Mouse (Mus musculus): ENCODE data around the gene Dnajc11. TPM values are rescaled to one million over a fixed set of nuclear protein-coding genes. Genes with fewer than 3 reads are reported as not detected.

Dnajc11 gene
- total RNA-seq, 2 experiments from 2014 or later, result 52.8 to 70.8 TPM

DNA sequence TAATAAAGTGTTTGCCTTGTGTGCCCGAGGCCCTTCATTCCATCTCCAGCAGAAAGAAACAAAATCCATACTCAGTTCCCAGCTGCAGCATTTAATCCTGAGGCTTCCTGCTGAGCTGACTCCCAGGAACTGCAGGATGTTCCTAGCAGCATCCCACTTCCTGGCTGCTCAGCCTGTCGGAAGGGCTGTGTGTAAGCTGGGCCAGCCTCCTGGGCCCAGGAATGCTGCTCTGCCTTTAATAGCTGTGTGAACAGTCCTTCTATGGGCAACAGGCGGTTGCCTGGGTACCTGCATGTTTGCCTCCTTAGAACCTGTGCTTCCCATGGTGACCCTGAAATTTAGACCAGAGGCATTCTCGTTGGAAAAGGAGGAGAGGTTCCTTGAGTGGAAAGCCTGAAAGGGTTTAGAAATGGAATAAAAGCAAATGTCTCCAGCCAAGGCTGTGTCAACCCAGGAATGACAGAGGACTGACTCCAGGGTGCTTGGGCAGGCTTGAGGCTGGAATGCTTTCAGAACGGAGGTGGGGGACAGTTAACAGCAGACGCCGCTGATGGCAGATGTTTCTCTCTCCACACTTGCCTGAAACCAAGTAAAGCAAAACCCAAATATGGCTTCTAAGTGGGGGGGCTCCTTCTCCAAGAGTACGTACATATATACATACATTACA, 74.1 kb downstream of the Dnajc11 start:
- peak; percentile 49 for DNase-seq
- intact Hi-C loops (cut with DNase I), result loop anchor here (1.0 kb wide), 1 partner anchor 11 kb away; the partner anchor contains the start of gene Phf13
- peak overlapping the region; percentile 90 for H3K4me3 ChIP-seq
- TF ChIP-seq CTCF (IDR thresholded peaks at IDR 0.05), result no peak
- peak overlapping the region; percentile 98 for H3K27ac ChIP-seq

DNA sequence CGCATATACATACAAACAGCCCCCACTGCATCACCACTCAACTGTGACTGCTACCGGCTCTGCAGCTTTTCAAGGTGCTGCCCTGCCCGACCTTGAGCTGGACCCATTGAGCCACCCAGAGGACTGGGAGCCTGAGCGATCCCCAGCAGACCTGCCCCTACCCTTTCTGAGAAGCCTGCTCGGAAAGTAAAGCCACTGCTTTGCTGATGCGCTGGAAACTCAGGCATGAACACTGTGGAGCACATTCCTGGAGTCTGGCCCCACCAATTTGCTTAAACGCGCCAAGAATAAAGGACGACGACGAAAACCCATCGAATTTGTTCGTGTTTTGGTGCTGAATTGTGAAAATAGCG, 74.6 kb downstream of the Dnajc11 start:
- TF ChIP-seq CTCF (IDR thresholded peaks at IDR 0.05), result no peak
- intact Hi-C loops (cut with DNase I), result loop anchor here (1.0 kb wide), 1 partner anchor 12 kb away; the partner anchor contains the start of gene Phf13
- DNase-seq, result peak; percentile 47
- peak overlapping the region; percentile 98 for H3K27ac ChIP-seq
- H3K4me3 ChIP-seq, result peak overlapping the region; percentile 90

DNA sequence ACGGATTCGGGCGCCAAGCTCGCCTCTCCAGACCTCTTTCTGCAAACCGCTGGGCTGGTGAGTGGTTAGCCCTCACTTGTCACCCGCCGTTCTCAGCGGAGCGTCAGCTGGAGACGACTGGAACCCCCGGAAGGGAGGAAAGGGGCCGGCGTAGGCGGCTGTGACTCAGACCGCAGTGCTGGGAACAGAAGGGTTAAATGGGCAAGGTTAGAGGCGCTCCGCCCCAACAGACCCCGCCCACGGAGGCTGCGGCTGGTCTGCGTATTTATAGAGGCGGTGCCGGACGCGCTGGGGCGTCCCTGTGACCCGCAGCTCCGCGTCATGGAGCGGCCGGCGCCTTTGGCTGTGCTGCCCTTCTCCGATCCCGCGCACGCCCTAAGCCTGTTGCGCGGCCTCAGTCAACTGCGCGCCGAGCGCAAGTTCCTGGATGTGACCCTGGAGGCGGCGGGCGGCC, 75.2 kb downstream of the Dnajc11 start, which contains the start of gene Klhl21:
Gene Klhl21, plus strand, starts transcription at position 182 of the 454 bp plus-strand sequence.
- peak within 1 kb of the TSS; percentile 90 for H3K4me3 ChIP-seq
- intact Hi-C loops (cut with DNase I), result loop anchor here (1.0 kb wide), 1 partner anchor 12 kb away; the partner anchor contains the start of gene Phf13
- TF ChIP-seq CTCF (IDR thresholded peaks at IDR 0.05), result no peak
- peak within 1 kb of the TSS; percentile 98 for H3K27ac ChIP-seq
- DNase-seq, result peak; percentile 98

DNA sequence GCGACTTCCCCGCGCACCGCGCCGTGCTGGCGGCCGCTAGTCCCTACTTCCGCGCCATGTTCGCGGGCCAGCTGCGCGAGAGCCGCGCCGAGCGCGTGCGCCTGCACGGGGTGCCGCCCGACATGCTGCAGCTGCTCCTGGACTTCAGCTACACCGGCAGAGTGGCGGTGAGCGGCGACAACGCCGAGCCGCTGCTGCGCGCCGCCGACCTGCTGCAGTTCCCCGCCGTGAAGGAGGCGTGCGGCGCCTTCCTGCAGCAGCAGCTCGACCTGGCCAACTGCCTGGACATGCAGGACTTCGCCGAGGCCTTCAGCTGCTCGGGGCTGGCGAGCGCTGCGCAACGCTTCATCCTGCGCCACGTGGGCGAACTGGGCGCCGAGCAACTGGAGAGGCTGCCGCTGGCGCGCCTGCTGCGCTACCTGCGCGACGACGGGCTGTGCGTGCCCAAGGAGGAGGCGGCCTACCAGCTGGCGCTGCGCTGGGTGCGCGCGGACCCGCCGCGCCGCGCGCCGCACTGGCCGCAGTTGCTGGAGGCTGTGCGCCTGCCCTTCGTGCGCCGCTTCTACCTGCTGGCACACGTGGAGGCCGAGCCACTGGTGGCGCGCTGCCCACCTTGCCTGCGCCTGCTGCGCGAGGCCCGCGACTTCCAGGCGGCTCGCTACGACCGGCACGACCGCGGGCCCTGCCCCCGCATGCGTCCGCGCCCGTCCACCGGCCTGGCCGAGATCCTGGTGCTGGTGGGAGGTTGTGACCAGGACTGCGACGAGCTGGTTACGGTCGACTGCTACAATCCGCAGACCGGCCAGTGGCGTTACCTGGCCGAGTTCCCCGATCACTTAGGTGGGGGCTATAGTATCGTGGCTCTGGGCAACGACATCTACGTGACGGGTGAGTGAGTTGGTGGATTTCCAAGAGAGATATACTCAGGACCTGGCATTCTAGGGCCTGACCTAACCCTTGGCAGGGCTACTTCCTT, 75.9 kb downstream of the Dnajc11 start:
- intact Hi-C loops (cut with DNase I), result loop anchor here (1.0 kb wide), 1 partner anchor 26 kb away; no protein-coding TSS in a partner anchor
- no peak for TF ChIP-seq CTCF (IDR thresholded peaks at IDR 0.05)
- peak overlapping the region; percentile 98 for H3K27ac ChIP-seq
- H3K4me3 ChIP-seq, result peak overlapping the region; percentile 90
- peak; percentile 91 for DNase-seq

DNA sequence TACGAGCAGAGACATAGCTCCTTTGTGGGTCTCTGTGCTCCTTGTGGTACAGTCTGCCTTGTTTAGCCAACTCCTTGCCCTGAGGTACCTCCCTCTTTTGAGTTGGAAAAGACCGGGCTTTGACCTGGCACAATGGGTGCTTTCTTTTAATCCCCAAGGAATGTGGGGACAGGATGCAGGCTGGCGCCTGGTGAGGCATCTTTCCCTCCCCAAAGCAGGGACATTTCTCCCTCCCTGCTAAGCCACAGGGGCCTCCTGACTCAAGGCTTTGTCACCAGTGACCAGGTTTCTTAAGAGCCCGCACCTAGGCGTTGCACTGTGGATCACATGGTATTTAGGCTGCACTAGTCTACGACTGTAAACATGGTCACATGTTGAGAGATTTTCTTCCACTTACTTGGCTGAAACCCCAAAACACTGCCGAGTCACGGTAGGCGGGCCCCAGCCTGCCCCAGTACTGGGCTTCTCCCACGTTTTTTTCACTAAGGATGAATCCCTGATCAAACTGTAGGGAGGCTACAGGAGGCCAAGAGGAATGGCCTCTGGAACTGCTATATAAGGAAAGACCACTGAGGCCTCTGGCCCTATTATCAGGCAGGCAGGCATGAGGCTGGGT, 76.7 kb downstream of the Dnajc11 start:
- H3K27ac ChIP-seq, result peak overlapping the region; percentile 98
- peak; percentile 70 for DNase-seq
- TF ChIP-seq CTCF (IDR thresholded peaks at IDR 0.05), result no peak
- intact Hi-C loops (cut with DNase I), result loop anchor here (1.0 kb wide), 1 partner anchor 27 kb away; no protein-coding TSS in a partner anchor
- peak overlapping the region; percentile 90 for H3K4me3 ChIP-seq

DNA sequence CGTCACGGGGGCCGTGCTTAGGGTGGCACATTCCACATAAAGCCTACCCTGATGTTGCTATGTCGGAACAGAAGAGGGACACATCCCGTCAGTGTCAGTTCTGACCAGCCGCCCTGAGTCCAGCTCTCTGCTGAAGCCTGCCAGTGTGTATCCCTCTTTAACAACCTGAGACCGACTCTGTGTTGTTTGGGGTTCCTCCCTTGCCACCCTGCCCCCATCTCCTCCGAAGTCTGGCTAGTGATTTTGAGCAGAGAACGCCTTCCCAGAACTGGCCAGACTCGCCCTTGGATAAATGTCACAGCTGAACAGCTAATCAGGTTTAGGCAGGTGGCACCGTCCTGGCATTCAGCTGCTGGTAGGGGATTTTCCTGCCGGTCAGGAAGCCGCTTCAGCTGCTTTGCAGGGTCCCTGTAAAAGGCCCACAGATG, 77.2 kb downstream of the Dnajc11 start:
- H3K27ac ChIP-seq, result peak overlapping the region; percentile 98
- H3K4me3 ChIP-seq, result peak overlapping the region; percentile 90
- TF ChIP-seq CTCF (IDR thresholded peaks at IDR 0.05), result no peak
- peak; percentile 68 for DNase-seq
- intact Hi-C loops (cut with DNase I), result loop anchor here (1.0 kb wide), 1 partner anchor 27 kb away; no protein-coding TSS in a partner anchor

DNA sequence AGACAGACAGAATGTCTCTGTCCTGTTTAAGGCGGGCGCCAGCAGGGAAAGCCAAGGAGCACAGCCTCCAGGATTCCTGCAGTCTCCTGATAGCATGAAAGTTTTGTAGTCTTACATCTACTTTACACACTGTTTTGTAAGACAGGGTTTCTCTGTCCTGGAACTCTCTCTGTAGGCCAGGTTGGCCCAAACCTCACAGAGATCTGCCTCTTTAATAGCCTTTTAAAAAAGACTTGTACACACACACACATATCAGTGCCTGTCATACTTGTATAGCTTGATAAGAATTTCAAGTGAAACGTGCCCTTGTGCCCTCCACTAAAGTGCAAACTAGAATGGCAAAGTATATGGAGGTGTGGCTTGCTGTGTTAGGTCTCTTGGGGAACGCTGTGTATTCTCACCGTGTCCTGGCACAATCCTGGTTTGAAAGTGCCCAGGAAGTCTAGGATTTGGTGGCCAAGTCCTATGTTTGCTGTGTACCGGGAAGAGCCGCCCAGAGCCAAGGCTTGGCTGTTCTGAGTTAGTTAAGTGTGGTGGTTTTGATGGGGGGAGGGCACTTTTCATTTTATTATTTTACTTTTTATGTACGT, 77.8 kb downstream of the Dnajc11 start:
- intact Hi-C loops (cut with DNase I), result no loop called here
- TF ChIP-seq CTCF (IDR thresholded peaks at IDR 0.05), result no peak
- no peak for DNase-seq
- H3K4me3 ChIP-seq, result peak overlapping the region; percentile 90
- peak overlapping the region; percentile 98 for H3K27ac ChIP-seq

DNA sequence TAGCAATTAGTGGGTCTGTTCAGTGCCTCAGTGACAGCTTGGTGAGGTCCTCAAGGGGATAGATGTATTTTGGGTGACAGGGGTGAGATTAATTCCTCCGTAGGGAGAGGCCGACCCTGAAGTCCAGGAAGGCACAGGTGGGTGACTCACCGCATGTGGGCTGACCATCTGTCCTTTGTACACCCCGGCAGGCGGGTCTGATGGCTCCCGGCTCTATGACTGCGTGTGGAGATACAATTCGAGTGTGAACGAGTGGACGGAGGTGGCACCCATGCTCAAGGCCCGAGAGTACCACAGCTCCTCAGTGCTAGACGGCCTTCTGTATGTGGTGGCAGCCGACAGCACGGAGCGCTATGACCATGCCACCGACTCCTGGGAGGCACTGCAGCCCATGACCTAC, 78.6 kb downstream of the Dnajc11 start:
- intact Hi-C loops (cut with DNase I), result no loop called here
- Histone ChIP-seq H3K4me3 (peak overlapping the region; percentile 90), H3K27ac (peak overlapping the region; percentile 98)
- no peak for DNase-seq
- no peak for TF ChIP-seq CTCF (IDR thresholded peaks at IDR 0.05)

DNA sequence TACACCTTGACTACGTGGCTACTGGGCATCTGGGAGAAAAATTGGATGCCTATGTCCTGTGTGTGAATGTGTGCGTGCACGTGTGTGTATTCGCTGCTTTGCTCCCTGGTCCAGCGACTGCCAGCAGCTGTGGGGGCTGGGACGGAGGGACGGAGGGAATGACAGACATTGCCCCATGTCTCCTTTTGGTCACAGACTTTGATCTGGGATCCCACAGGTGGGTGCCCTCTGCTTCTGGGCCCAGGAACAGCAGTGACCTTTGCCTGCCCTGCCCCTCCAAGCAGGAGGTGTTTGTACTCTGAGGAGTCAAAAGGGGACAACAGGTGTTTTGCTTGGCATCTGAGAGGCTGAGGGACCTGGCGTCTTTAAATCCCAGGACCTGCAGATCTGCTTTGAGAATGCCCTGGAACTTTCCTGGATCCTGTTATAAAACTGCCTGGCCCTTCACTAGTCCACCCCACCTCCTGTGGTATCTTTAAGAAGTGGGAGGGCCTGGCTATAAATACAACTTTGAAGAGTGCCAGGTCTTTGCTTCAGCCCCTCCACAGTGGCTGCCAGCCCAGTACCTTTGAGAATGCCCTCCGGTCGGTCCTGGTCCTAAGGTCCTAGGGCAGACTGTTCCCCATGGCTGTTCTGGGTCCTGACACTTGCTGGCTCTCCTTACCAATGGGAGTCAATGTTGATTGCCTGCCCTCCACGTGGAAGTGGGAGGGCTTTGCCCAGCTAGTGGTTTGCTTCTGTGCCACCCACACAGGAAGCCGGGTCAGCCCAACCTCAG, 79.7 kb downstream of the Dnajc11 start:
- H3K4me3 ChIP-seq, result peak overlapping the region; percentile 90
- H3K27ac ChIP-seq, result peak overlapping the region; percentile 98
- peak; percentile 75 for DNase-seq
- no peak for TF ChIP-seq CTCF (IDR thresholded peaks at IDR 0.05)
- intact Hi-C loops (cut with DNase I), result no loop called here

DNA sequence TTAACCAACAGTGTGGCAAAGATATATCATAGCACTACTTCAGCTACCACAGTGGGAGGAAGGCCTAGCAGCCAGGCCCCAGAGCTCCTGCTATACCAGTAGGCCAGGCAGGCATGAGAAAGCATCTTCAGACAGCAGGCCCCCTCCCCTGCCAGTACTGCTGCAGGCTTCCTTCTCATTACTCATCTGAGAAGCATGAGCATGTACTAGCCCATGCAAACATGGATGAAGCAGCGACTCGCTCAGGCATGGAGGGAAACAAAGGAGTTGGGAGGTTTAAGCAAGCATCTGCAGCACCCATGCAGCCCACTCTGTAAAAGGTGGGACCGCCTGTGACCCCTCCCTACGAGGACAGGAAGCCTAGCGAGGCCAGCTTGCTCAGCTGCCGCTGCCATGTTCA, 85.6 kb downstream of the Dnajc11 start:
- intact Hi-C loops (cut with DNase I), result no loop called here
- DNase-seq, result no peak
- no peak for TF ChIP-seq CTCF (IDR thresholded peaks at IDR 0.05)
- Histone ChIP-seq H3K4me3 (no peak overlapping the region), H3K27ac (no peak overlapping the region)

DNA sequence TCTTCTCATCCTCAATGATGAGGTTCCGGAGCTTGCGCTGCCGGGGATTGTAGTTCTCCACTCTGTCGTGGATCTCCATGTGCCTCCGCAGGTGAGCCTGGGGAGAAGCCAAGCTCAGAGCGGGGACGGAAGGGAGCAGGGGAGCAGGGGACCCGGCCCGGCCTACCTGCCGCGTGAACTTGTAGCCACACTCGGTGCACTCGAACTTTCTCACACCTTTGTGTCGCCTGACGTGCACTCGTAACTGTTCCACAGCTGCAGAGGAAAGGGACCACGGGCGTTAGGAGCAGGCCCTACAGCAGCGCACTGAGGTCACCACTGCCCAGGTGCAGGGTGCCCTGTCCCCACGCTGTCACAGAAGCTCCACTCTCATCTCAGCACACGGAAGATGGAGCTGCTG, 86.5 kb downstream of the Dnajc11 start:
- Histone ChIP-seq H3K4me3 (no peak overlapping the region), H3K27ac (no peak overlapping the region)
- intact Hi-C loops (cut with DNase I), result no loop called here
- no peak for DNase-seq
- no peak for TF ChIP-seq CTCF (IDR thresholded peaks at IDR 0.05)

Measured in gastrocnemius, adult 2 months (tissue).